Mouse (Mus musculus) cortical plate, adult 2 months (tissue): ENCODE measurements at regions not wholly inside any gene's neighbourhood (a gene's known extent, or its start where the extent isn't known, plus 50 kb on each side); places are given as distances from the start of the nearest gene placed in this dataset.

Experiments
- CTCF ChIP-seq: fragments of 200-500 bp; IDR thresholded peaks from 2 replicates; pipeline ENCODE4 v1.5.1; 2011; ENCODE audit warnings: mild to moderate bottlenecking, control low read depth, low read length; ENCODE audit not compliant: insufficient read depth; ENCODE audit errors: extremely low read depth
- POLR2A ChIP-seq: fragments of 200-500 bp; IDR thresholded peaks from 2 replicates; pipeline ENCODE4 v1.6.1; 2011; ENCODE audit warnings: mild to moderate bottlenecking, low read length, control low read depth; ENCODE audit not compliant: insufficient read depth; ENCODE audit errors: extremely low read depth

DNA sequence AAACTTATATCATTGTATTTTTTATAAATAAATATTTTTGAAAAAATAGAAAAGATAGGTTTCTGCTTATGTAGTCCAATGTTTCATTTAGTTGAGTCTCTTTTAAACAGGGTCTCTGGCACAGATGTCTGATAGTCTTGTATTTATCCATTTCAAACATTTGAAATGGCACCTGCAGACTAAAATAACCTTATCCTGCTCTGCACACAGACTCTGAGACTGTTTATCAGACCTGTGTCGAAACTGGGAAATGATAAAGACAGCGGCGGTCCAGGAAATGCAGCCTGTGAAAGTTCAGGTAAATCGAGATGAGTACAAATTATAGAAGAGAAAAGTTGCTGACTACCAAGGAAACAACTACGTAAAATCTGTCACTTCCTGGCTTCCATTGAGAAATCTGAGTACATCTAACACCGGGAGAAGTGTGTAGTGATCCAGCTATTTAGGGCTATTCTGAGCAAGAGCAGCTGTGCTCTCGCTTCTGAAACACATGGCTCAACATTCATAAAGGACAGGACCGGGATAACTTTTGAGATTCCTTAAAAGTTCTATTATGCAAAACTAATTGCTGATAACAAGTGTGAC, 426.5 kb upstream of the Tbl1xr1 start:
- TF ChIP-seq POLR2A: no peak
- no peak for TF ChIP-seq CTCF
